In the genomic region with DNA sequence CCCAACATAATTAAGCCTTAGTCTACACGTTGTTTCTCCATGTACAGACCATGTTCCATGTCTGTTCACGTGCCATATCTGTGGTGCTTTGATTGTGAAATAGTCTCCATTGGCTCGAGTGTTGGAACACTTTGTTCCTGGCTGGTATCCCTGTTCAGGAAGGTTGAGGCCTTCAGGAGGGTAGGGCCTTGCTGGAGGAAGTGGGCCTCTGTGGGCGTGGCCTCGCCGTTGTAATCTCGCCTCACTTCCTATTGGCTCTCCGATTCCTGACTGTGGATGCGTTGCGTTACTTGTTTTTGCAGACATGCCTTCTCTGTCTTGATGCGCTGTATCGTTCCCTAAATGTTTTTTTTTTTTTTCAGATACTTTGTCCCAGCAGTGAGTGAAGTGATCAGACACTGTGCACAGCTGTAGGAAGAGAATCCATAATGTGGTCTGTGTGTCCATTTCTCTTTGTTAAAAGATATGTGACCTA, we compare ENCODE assay signal across 9 mouse cellular contexts. TPM values are rescaled to one million over a fixed set of nuclear protein-coding genes. Genes with fewer than 3 reads are reported as not detected.
A peak's percentile ranks its signal among the peaks of the same experiment; 100 is the strongest.
DNase-seq lines count a peak whose midpoint lies in the region; ATAC-seq lines count a peak whose summit lies in the region.
"Had no signal": no experiment of that assay in that cellular context is flagged by ENCODE, and none has a peak within 500 bp of the region (broad histone marks: within the 10 kb centered on the region; RNA-seq: fewer than 3 reads in every experiment).

No protein-coding gene starts in this region.

- H3K9me3 ChIP-seq in kidney, embryonic 16.5 days (ENCODE audit: low read length), result no peaks in the 10 kb centered on the region
- H3K9me3 ChIP-seq in intestine, embryonic 16.5 days (ENCODE audit: control insufficient read depth, low read length), result no peaks in the 10 kb centered on the region

- DNase-seq in kidney, postnatal 25 days, result no peak
- peak; percentile 81 for DNase-seq in adipocyte (ENCODE audit: low spot score)
- peak; percentile 30 to 54 for DNase-seq in lung, postnatal 4 days
- DNase-seq in spleen, adult 12 weeks (ENCODE audit: low spot score), result no peak
- DNase-seq in layer of hippocampus, adult 9-11 months, result no peak
- DNase-seq in left cerebral cortex, postnatal 10 days (ENCODE audit: extremely low spot score in 1 of 2, low spot score in 2 of 2), result no peak

- H3K4me1 ChIP-seq in kidney, embryonic 16.5 days (ENCODE audit: insufficient read depth, low read length), result peaks cover 16% of the 10 kb centered on the region
- H3K4me1 ChIP-seq in intestine, embryonic 16.5 days (ENCODE audit: control insufficient read depth, insufficient read depth, low read length), result peaks cover 9% of the 10 kb centered on the region

- no peak overlapping the region for H3K4me3 ChIP-seq in kidney, embryonic 16.5 days (ENCODE audit: low read length)
- H3K4me3 ChIP-seq in intestine, embryonic 16.5 days (ENCODE audit: low read length), result no peak overlapping the region

- 84% methylated on average over 12 of the region's 12 CpGs for WGBS in kidney, embryonic 16.5 days
- WGBS in intestine, embryonic 16.5 days, result 87% methylated on average over 12 of the region's 12 CpGs

- ATAC-seq in kidney, embryonic 16.5 days (ENCODE audit: low FRiP score, low TSS enrichment), result no peak
- ATAC-seq in intestine, embryonic 16.5 days, result peak; percentile 60

- no peak overlapping the region for H3K9ac ChIP-seq in kidney, embryonic 16.5 days (replicated peaks; ENCODE audit: low read length)
- no peak overlapping the region for H3K9ac ChIP-seq in intestine, embryonic 16.5 days (ENCODE audit: low read depth, low read length)
- H3K9ac ChIP-seq: lung, embryonic 14.5 days had no signal

- no peak overlapping the region for H3K4me2 ChIP-seq in kidney, embryonic 16.5 days (replicated peaks; ENCODE audit: low read depth, low read length)
- H3K4me2 ChIP-seq in intestine, embryonic 16.5 days (ENCODE audit: low read depth, low read length), result no peak overlapping the region

- H3K36me3 ChIP-seq in kidney, embryonic 16.5 days (ENCODE audit: insufficient read depth, low read length), result no peaks in the 10 kb centered on the region
- no peaks in the 10 kb centered on the region for H3K36me3 ChIP-seq in intestine, embryonic 16.5 days (ENCODE audit: control insufficient read depth, insufficient read depth, low read length)

- no peaks in the 10 kb centered on the region for H3K27me3 ChIP-seq in kidney, embryonic 16.5 days (ENCODE audit: insufficient read depth, low read length)
- H3K27me3 ChIP-seq in intestine, embryonic 16.5 days (replicated peaks; ENCODE audit: control insufficient read depth, insufficient read depth, low read length), result no peaks in the 10 kb centered on the region

- H3K27ac ChIP-seq in kidney, embryonic 16.5 days (ENCODE audit: low read length), result peak overlapping the region; percentile 13; the same call in 1 of the 2 replicates
- no peak overlapping the region for H3K27ac ChIP-seq in intestine, embryonic 16.5 days (ENCODE audit: low read length)

- intact Hi-C loops in left cerebral cortex, postnatal 10 days (cut with DNase I), result no loop called here

RNA-seq across cellular contexts. Expression of a gene that starts 18.3 kb away (rescaled TPM):
- 25.5 and 28.3 TPM in 2 replicates for polyA plus RNA-seq in kidney, embryonic 16.5 days (2015; fragmentation: Nextera tagmentation; extraction: Ambion mirVana)
- 57.0 and 57.5 TPM in 2 replicates for polyA plus RNA-seq in intestine, embryonic 16.5 days (2015; fragmentation: Nextera tagmentation; extraction: Ambion mirVana)
- total RNA-seq in left cerebral cortex, postnatal 10 days (2021), result 100 to 1,000 TPM; 186 to 212 TPM

Comparison
In these comparisons a context has a peak if more than half of its experiments do, and no peak if none do; other contexts are left out.
1. DNase-seq: peak in adipocyte (single experiment) and lung, postnatal 4 days (2 of 2); none in kidney, postnatal 25 days (0 of 2), spleen, adult 12 weeks (single experiment), layer of hippocampus, adult 9-11 months (single experiment) and left cerebral cortex, postnatal 10 days (0 of 2).